Mouse (Mus musculus): ENCODE data around the gene Ccser2. TPM values are rescaled to one million over a fixed set of nuclear protein-coding genes. Genes with fewer than 3 reads are reported as not detected.

Ccser2 gene
- total and polyA plus RNA-seq, 3 experiments, result 8.8 to 9.6 (median 9.3) TPM

- Histone ChIP-seq H3K36me3 (replicated peaks in 1 of 2; ENCODE audit: control insufficient read depth in 1 of 2, insufficient read depth in 1 of 2, low read length in 1 of 2) (peaks cover 21 to 44% of the 10 kb centered on the region in 2 experiments), H3K9ac (ENCODE audit: insufficient read depth, low read depth) (no peak overlapping the region), H3K4me1 (ENCODE audit: control insufficient read depth in 1 of 2, insufficient read depth in 2 of 2) (peaks cover 4 to 20% of the 10 kb centered on the region in 2 experiments; a peak in 3 of 4 replicates), H3K4me3 (replicated peaks in 1 of 3; ENCODE audit: low read depth in 2 of 3, low read length in 2 of 3, poor library complexity in 1 of 3) (no peak overlapping the region), H3K27ac (ENCODE audit: insufficient read depth, low read depth) (no peak overlapping the region), H3K4me2 (ENCODE audit: insufficient read depth, low read depth, poor library complexity, severe bottlenecking) (no peak overlapping the region), H3K79me2 (replicated peaks; ENCODE audit: control insufficient read depth, extremely low read depth, insufficient read depth, poor library complexity, severe bottlenecking) (no peaks in the 10 kb centered on the region), H3K9me3 (replicated peaks; ENCODE audit: low read length) (no peaks in the 10 kb centered on the region), H3K27me3 (replicated peaks) (no peaks in the 10 kb centered on the region)
- dilution Hi-C loops (cut with MboI; ENCODE audit: extremely low pct_ligation_motif_present, extremely low pct_unique_long_range_greater_than_20kb, low sequenced_read_pairs), result no loop called here
- DNase-seq (ENCODE audit: extremely low read depth), result no peak
- TF ChIP-seq POLR2A (IDR thresholded peaks at IDR 0.05; ENCODE audit: low read depth, low read length) (no peak), ZNF384 (IDR thresholded peaks at IDR 0.05; ENCODE audit: low read depth, low read length) (no peak), NRF1 (IDR thresholded peaks at IDR 0.05; ENCODE audit: low read depth, low read length) (no peak), RAD21 (IDR thresholded peaks at IDR 0.05; ENCODE audit: low read depth, low read length) (no peak), GABPA (IDR thresholded peaks at IDR 0.05; ENCODE audit: insufficient replicate concordance, low read depth, low read length) (no peak), SIN3A (IDR thresholded peaks at IDR 0.05; ENCODE audit: low read length) (no peak), ETS1 (conservative IDR thresholded peaks at IDR 0.05; ENCODE audit: low read depth, low read length) (no peak), EP300 (IDR thresholded peaks at IDR 0.05; ENCODE audit: low read length) (no peak), IRF4 (IDR thresholded peaks at IDR 0.05; ENCODE audit: low read depth, low read length) (no peak)
- in situ Hi-C loops (cut with MboI; ENCODE audit: low pct_ligation_motif_present, low pct_unique_long_range_greater_than_20kb, low sequenced_read_pairs), result loop anchor here (10.0 kb wide), 1 partner anchor 73 kb away; no protein-coding TSS in a partner anchor
These were observed 30.6 kb downstream of the Ccser2 start for GRCm38 (mm10) chr14:36937941-36938340.

- Histone ChIP-seq H3K9ac (ENCODE audit: insufficient read depth, low read depth) (no peak overlapping the region), H3K79me2 (replicated peaks; ENCODE audit: control insufficient read depth, extremely low read depth, insufficient read depth, poor library complexity, severe bottlenecking) (no peaks in the 10 kb centered on the region), H3K27me3 (replicated peaks) (no peaks in the 10 kb centered on the region), H3K4me1 (ENCODE audit: control insufficient read depth in 1 of 2, insufficient read depth in 2 of 2) (peaks cover 8 to 26% of the 10 kb centered on the region in 2 experiments; a peak in 3 of 4 replicates), H3K9me3 (replicated peaks; ENCODE audit: low read length) (no peaks in the 10 kb centered on the region), H3K4me3 (replicated peaks in 1 of 3; ENCODE audit: low read depth in 2 of 3, low read length in 2 of 3, poor library complexity in 1 of 3) (no peak overlapping the region), H3K27ac (ENCODE audit: insufficient read depth, low read depth) (no peak overlapping the region), H3K36me3 (replicated peaks in 1 of 2; ENCODE audit: control insufficient read depth in 1 of 2, insufficient read depth in 1 of 2, low read length in 1 of 2) (peaks cover 21 to 44% of the 10 kb centered on the region in 2 experiments), H3K4me2 (ENCODE audit: insufficient read depth, low read depth, poor library complexity, severe bottlenecking) (no peak overlapping the region)
- DNase-seq (ENCODE audit: extremely low read depth), result peak; percentile 66
- peak; percentile 66; the same call in 1 of the 2 replicates for TF ChIP-seq MEF2A (IDR thresholded peaks at IDR 0.05; ENCODE audit: borderline replicate concordance, low read depth, low read length)
- peak; percentile 83 for TF ChIP-seq SMC3 (IDR thresholded peaks at IDR 0.05; ENCODE audit: low read depth, low read length)
- TF ChIP-seq RAD21 (IDR thresholded peaks at IDR 0.05; ENCODE audit: low read depth, low read length), result peak; percentile 79
- TF ChIP-seq CTCF (conservative IDR thresholded peaks at IDR 0.05 in 1 of 2, IDR thresholded peaks at IDR 0.05 in 1 of 2; ENCODE audit: low read depth in 2 of 2, low read length in 2 of 2), result peak; percentile 36 to 84; a peak in 3 of 4 replicates
- no peak for TF ChIP-seq JUN (IDR thresholded peaks at IDR 0.05; ENCODE audit: insufficient read depth, low read depth, low read length)
- TF ChIP-seq UBTF (IDR thresholded peaks at IDR 0.05; ENCODE audit: low read depth, low read length), result no peak
- in situ Hi-C loops (cut with MboI; ENCODE audit: low pct_ligation_motif_present, low pct_unique_long_range_greater_than_20kb, low sequenced_read_pairs) (loop anchor here (10.0 kb wide), 1 partner anchor 72 kb away; no protein-coding TSS in a partner anchor), dilution Hi-C loops (cut with MboI; ENCODE audit: extremely low pct_ligation_motif_present, extremely low pct_unique_long_range_greater_than_20kb, low sequenced_read_pairs) (no loop called here)
These were observed 31.3 kb downstream of the Ccser2 start for GRCm38 (mm10) chr14:36937080-36937878.
